Mouse (Mus musculus): ENCODE measurements around the gene Abca4.

The Abca4 gene

GRCm38 (mm10) chr3:122111141-122111981, 67.1 kb downstream of the Abca4 start:
- DNase-seq = no peak

GRCm38 (mm10) chr3:122118651-122119214, 74.5 kb downstream of the Abca4 start:
- DNase-seq = no peak

- no peak for DNase-seq
These were observed 75.5 kb downstream of the Abca4 start for GRCm38 (mm10) chr3:122119733-122120132.

- peak; percentile 53 for DNase-seq
These were observed 76.0 kb downstream of the Abca4 start for GRCm38 (mm10) chr3:122120217-122120616.

- peak; percentile 99 for DNase-seq
These were observed 78.0 kb downstream of the Abca4 start for GRCm38 (mm10) chr3:122122127-122122663.

GRCm38 (mm10) chr3:122122838-122123237, 78.6 kb downstream of the Abca4 start:
- no peak for DNase-seq

- no peak for DNase-seq
These were observed 84.8 kb downstream of the Abca4 start for GRCm38 (mm10) chr3:122128999-122129493.

GRCm38 (mm10) chr3:122130771-122131170, 86.5 kb downstream of the Abca4 start:
- peak; percentile 49 for DNase-seq

GRCm38 (mm10) chr3:122131633-122132032, 87.4 kb downstream of the Abca4 start:
- no peak for DNase-seq

GRCm38 (mm10) chr3:122133255-122133654, 89.0 kb downstream of the Abca4 start:
- no peak for DNase-seq

- DNase-seq = no peak
These were observed 89.6 kb downstream of the Abca4 start for GRCm38 (mm10) chr3:122133840-122134239.

- DNase-seq = peak; percentile 86
These were observed 96.6 kb downstream of the Abca4 start for GRCm38 (mm10) chr3:122140589-122141400.

- DNase-seq = no peak
These were observed 98.1 kb downstream of the Abca4 start for GRCm38 (mm10) chr3:122142256-122142922.

- no peak for DNase-seq
These were observed 99.2 kb downstream of the Abca4 start for GRCm38 (mm10) chr3:122143432-122143831.

GRCm38 (mm10) chr3:122145430-122145829, 101.2 kb downstream of the Abca4 start:
- no peak for DNase-seq

- no peak for DNase-seq
These were observed 106.6 kb downstream of the Abca4 start for GRCm38 (mm10) chr3:122150836-122151235.

GRCm38 (mm10) chr3:122152431-122152830, 108.2 kb downstream of the Abca4 start:
- no peak for DNase-seq

- peak; percentile 35 for DNase-seq
These were observed 109.8 kb downstream of the Abca4 start for GRCm38 (mm10) chr3:122154080-122154479.

- no peak for DNase-seq
These were observed 115.2 kb downstream of the Abca4 start for GRCm38 (mm10) chr3:122159447-122159846.

GRCm38 (mm10) chr3:122169616-122170178, 125.5 kb downstream of the Abca4 start:
- DNase-seq = peak; percentile 87

- DNase-seq = no peak
These were observed 126.5 kb downstream of the Abca4 start for GRCm38 (mm10) chr3:122170621-122171309.
